8 mouse cellular contexts compared by ENCODE assay signal in the genomic region with DNA sequence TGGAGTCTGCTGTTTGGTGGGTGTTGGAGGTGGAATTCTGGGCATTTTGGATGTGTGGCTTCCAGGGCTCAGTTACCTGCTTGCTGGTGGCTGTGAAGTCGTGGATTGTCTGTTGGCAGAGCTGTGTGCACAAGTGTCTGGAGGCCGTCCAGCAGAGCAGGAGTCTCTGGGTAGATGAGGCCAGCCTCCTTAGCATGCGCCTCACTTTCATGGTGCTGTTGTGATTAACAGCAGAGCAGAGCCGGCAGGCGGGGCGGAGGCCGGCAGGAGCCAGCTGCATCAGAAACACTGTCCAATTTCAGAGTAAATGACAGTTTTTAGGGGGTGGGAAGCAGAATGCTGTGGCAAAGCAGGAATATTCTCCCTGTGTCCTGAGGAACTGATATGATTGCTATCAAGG. TPM values are rescaled to one million over a fixed set of nuclear protein-coding genes. Genes with fewer than 3 reads are reported as not detected.
DNase-seq lines count a peak whose midpoint lies in the region; ATAC-seq and TF ChIP-seq lines count a peak whose summit lies in the region.

No protein-coding gene starts in this region.

- peaks cover 55% of the 10 kb centered on the region for H3K4me1 ChIP-seq in heart, embryonic 15.5 days (replicated peaks)
- peaks cover 32% of the 10 kb centered on the region for H3K4me1 ChIP-seq in midbrain, postnatal 0 days (ENCODE audit: insufficient read depth, low read length)

- TF ChIP-seq CTCF in midbrain, postnatal 0 days (IDR thresholded peaks at IDR 0.05), result no peak

- peak overlapping the region; percentile 54 for H3K27ac ChIP-seq in heart, embryonic 15.5 days
- H3K27ac ChIP-seq in midbrain, postnatal 0 days (ENCODE audit: low read depth, low read length), result peak overlapping the region; percentile 21; the same call in 1 of the 2 replicates

- no peak overlapping the region for H3K4me2 ChIP-seq in heart, embryonic 15.5 days
- H3K4me2 ChIP-seq in midbrain, postnatal 0 days (ENCODE audit: low read depth, low read length, poor library complexity, severe bottlenecking), result no peak overlapping the region

- DNase-seq in heart, adult 18-20 months, result peak; percentile 37 to 48
- no peak for DNase-seq in heart, adult 9 months (ENCODE audit: low spot score in 2 of 2)
- DNase-seq in brain, adult 2 months (ENCODE audit: low read depth, low spot score), result peak; percentile 83
- DNase-seq in layer of hippocampus, adult 9-10 months (ENCODE audit: low spot score), result peak; percentile 15
- peak; percentile 65 for DNase-seq in midbrain, postnatal 0 days (ENCODE audit: low spot score)
- DNase-seq in c-Kit-positive CD71-positive TER-119-positive erythroid progenitor cells, embryonic 14.5 days (ENCODE audit: low spot score), result no peak

- H3K9ac ChIP-seq in heart, embryonic 15.5 days, result no peak overlapping the region
- H3K9ac ChIP-seq in midbrain, postnatal 0 days (replicated peaks; ENCODE audit: low read length, poor library complexity, severe bottlenecking), result 0 out of 2 replicates have a peak overlapping the region, but pooled peaks have one; percentile 3

- H3K27me3 ChIP-seq in heart, embryonic 15.5 days, result no peaks in the 10 kb centered on the region
- H3K27me3 ChIP-seq in midbrain, postnatal 0 days (ENCODE audit: insufficient read depth, low read length), result no peaks in the 10 kb centered on the region

- 18% methylated on average over 7 of the region's 7 CpGs for WGBS in heart, embryonic 15.5 days
- WGBS in midbrain, postnatal 0 days, result 14% methylated on average over 7 of the region's 7 CpGs

- H3K36me3 ChIP-seq in heart, embryonic 15.5 days, result no peaks in the 10 kb centered on the region
- no peaks in the 10 kb centered on the region for H3K36me3 ChIP-seq in midbrain, postnatal 0 days (ENCODE audit: insufficient read depth, low read length)

- no peaks in the 10 kb centered on the region for H3K9me3 ChIP-seq in heart, embryonic 15.5 days (replicated peaks)
- H3K9me3 ChIP-seq in midbrain, postnatal 0 days (ENCODE audit: low read length), result no peaks in the 10 kb centered on the region

- H3K4me3 ChIP-seq in heart, embryonic 15.5 days, result no peak overlapping the region
- H3K4me3 ChIP-seq in midbrain, postnatal 0 days (ENCODE audit: low read depth, low read length), result no peak overlapping the region

- no peak for ATAC-seq in heart, embryonic 15.5 days (replicated peaks; ENCODE audit: insufficient number of reproducible peaks, insufficient read depth, low FRiP score, low read depth)
- ATAC-seq in midbrain, postnatal 0 days (ENCODE audit: low FRiP score), result no peak
- ATAC-seq in inflammation-experienced regulatory T-cells, adult 6 months, result no peak

RNA-seq across cellular contexts. Expression of gene Mrpl37, which starts 47.6 kb away (rescaled TPM):
- total RNA-seq in heart, adult 18-20 months (2021), result 100 to 1,000 TPM in 1 of 2 experiments, 10 to 100 TPM in 1; 96.0 to 102 TPM
- polyA plus RNA-seq in heart, embryonic 15.5 days (2015; fragmentation: Nextera tagmentation; extraction: Ambion mirVana), result 79.5 and 89.9 TPM in 2 replicates
- 51.7 and 53.3 TPM in 2 replicates for total RNA-seq in midbrain, postnatal 0 days (2014; rRNA removed)
- 71.5 and 76.7 TPM in 2 replicates for polyA plus RNA-seq in midbrain, postnatal 0 days (2015; fragmentation: Nextera tagmentation; extraction: Ambion mirVana)
- polyA plus RNA-seq in inflammation-experienced regulatory T-cells, adult 6 months (2017; shearing (Covaris generic)), result 10 to 100 TPM; 38.2 to 53.0 (median 44.6) TPM

RNA-seq across cellular contexts. Expression of gene Cyb5rl, which starts 47.8 kb away (rescaled TPM):
- 10 to 100 TPM; 25.7 to 26.1 TPM for total RNA-seq in heart, adult 18-20 months (2021)
- 3.1 and 4.6 TPM in 2 replicates for polyA plus RNA-seq in heart, embryonic 15.5 days (2015; fragmentation: Nextera tagmentation; extraction: Ambion mirVana)
- total RNA-seq in midbrain, postnatal 0 days (2014; rRNA removed), result 5.1 and 20.5 TPM in 2 replicates
- polyA plus RNA-seq in midbrain, postnatal 0 days (2015; fragmentation: Nextera tagmentation; extraction: Ambion mirVana), result 4.6 and 5.6 TPM in 2 replicates
- polyA plus RNA-seq in inflammation-experienced regulatory T-cells, adult 6 months (2017; shearing (Covaris generic)), result 10 to 100 TPM in 1 of 3 experiments, 1 to 10 TPM in 2; 5.4 to 10.4 (median 7.5) TPM

Comparison
In these comparisons a context has a peak if more than half of its experiments do, and no peak if none do; other contexts are left out.
1. DNase-seq: peak in heart, adult 18-20 months (2 of 2), brain, adult 2 months (single experiment), layer of hippocampus, adult 9-10 months (single experiment) and midbrain, postnatal 0 days (single experiment); none in heart, adult 9 months (0 of 2) and c-Kit-positive CD71-positive TER-119-positive erythroid progenitor cells, embryonic 14.5 days (single experiment).